Mouse (Mus musculus): ENCODE results near the gene Fam32a.

The Fam32a gene

DNA sequence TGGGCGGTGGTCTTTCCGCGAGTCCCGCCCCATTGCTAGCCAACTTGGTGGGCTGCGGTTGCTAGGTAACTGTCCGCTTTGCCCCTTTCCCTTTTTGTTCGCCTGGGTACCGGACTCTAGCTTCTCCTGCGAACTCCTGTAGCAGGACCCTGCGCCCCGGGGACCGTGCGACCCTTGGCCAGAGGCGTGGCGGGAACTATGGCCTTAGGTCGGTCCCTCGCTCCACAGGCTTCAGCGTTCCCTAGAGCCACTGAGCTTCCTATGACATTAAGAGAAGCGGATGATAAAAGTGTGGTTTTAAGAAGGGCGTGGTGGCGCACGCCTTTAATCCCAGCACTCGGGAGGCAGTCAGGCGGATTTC is 20.9 kb downstream of the Fam32a start:
- peak in 1 of 2 experiments; percentile 26 for DNase-seq (ENCODE audit: low spot score in 2 of 2)

- DNase-seq (ENCODE audit: low spot score in 2 of 2), result no peak
Measured at GRCm38 (mm10) chr8:72240951-72241350, 21.4 kb downstream of the Fam32a start.

DNA sequence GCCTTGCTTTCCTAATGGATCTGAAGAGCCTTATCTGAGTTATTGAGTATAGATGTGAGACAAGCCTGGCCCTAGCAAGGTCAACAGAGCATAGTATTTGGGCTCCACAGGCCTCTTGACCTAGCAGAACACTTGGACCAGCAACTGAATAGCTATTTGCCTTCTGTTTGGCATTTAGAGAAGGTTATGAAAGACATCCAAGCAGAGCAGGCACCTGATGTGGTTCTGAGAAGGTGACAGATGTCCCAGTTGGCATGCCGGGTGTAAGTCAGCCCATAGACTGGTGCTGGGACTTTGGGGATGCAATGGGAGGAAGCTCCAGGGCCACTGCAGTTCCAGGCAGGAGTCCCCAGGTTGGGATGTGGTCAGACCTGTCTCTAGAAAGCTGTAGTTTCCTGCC is 22.7 kb downstream of the Fam32a start:
- DNase-seq (ENCODE audit: low spot score in 2 of 2), result no peak

DNA sequence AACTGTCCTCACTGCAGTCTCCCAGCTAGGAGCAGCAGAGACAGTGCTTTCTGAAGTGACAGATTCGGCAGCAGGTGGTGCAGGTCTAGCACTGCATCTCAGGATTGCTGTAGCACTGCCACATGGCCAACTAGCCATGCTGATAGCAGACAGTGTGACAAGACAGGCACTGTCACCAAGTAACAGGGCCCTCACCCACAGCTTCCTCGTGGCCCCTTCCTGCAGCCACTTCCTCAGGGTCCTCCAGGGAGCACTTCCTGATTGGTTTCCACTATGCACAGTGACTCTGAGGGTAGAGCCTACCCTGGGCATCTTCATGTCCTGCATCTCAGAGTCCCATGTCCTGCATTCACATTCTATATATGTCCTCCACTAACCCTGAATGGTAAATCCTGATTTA is 25.1 kb downstream of the Fam32a start:
- DNase-seq (ENCODE audit: low spot score in 2 of 2), result no peak

DNA sequence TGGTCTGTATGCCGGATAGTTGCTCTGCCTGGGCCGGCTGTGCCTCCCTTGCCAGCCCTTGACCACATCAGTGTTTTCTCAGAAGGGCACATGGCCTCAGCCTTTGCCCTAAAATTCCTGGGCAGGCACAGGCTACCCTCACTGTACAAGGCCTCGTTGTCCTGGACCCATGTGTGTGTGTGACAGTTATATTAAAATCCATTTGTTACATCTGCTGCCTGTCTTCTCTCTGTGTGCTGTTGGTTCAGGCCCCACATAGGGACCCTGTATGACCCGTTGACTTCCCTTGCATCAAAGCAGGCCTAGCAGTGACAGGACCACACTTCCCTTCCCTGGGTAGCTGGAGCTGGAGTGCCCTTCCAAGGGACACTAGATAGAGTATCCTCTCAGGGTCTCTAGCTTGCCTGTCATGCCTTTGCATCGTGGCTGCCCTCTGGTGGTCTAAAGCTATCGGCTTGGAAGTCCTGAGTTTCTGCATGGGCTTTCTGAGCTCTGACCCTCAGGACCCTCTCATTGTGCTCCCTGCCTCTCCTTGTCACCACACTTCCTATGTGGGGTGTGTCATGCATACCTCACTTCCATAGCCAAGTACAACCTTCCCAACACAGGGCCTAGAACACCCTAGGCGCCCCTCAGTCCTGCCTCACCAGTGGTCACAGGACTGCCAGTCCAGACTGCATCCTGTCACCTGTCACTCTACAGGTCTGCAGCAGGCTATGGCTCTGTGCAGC is 37.8 kb downstream of the Fam32a start:
- DNase-seq (ENCODE audit: low spot score in 2 of 2), result peak; percentile 31 to 36

GRCm38 (mm10) chr8:72257902-72258238 is 38.3 kb downstream of the Fam32a start:
- DNase-seq (ENCODE audit: low spot score in 2 of 2), result no peak

DNA sequence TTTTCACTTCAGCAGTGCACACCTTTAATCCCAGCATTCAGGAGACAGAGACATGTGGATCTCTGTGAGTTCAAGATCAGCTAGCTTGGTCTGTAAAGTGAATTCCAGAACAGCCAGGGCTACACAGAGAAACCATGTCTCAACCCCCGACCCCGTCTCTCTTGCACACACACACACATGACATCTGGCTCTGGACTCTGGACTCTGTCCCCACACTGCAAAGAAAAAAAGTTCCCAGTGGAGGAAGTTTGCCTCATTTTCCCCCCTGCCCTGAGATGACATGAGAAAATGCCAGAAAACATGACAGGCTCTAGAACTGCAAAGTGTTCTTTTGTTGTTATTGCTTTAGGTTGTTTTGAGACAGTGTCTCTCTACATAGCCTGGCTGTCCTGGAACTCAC is 40.3 kb downstream of the Fam32a start:
- DNase-seq (ENCODE audit: low spot score in 2 of 2), result no peak

- DNase-seq (ENCODE audit: low spot score in 2 of 2), result no peak
Measured at GRCm38 (mm10) chr8:72260585-72260984, 41.1 kb downstream of the Fam32a start.

DNA sequence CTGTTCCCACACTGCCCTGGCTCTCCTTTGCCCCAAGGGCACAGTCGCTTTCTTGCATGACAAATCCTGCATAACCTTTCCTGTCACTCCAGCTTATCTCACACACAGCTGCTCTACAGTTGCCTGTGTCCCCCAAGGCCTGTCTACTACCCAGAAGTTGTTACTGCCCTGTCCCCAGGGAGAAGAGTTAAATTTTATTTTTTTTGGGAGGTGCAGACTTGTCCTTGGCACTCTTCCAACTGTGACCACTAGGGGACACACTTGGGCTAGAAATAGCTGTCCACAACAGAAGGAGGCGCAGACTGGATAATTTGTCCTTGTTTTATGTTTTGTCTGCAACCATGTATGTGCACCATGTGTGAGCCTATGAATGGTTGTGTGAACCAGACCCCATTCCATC is 41.5 kb downstream of the Fam32a start:
- DNase-seq (ENCODE audit: low spot score in 2 of 2), result peak; percentile 40 to 58

DNA sequence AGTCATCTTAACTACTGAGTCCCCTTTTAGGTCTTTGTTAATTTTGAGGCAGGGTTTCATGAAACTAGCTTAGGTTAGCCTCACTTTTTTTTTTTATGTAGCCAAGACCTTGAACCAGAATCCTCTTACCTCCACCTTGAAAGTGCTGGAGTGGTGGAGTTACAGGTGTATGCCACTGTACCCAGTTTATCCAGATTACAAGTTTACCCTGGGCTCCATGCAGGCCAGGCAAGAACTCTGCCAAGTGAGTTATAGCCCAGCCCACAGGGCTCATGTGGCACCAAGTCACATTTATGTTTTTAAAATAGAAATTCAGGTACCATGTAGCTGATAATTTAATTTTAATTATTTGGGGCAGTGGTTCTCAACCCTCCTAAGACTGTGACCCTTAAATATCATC is 41.9 kb downstream of the Fam32a start:
- no peak for DNase-seq (ENCODE audit: low spot score in 2 of 2)

DNA sequence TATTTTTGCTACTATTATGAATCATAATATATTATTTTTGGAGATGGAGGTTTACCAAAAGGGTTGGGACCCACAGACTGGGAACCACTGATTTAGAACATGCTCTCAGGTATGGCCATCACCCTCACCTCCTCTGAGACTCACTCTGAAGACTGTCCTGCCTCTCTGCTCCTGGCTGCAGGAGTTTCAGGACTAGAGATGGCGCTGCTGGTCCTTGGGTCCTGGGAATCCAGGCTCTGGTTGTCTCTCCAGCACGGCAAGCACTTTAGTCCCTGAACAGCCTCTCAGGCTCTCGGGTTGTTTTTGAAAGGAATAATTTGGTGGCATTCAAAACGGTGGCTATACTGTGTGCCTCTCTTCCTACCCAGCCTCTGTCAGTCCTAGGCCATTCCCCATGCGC is 42.3 kb downstream of the Fam32a start:
- no peak for DNase-seq (ENCODE audit: low spot score in 2 of 2)

DNA sequence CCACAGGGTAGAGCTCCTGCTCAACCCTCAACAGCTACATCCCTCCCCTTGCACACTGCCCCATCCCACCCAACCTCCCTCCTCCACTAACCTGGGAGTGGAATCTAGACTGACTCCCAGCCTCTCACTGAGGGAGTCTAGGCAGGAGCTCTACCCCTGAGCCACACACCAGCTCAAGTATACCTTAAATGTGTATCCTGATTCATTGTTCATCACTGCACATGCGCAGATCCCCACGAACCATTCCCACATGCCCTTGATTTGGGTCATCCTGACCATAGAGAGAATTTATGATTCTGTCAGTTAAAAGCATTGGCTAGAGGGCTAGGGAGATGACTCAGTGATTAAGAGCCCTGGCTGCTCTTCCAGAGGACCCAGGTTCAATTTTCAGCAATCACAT is 43.2 kb downstream of the Fam32a start:
- DNase-seq (ENCODE audit: low spot score in 2 of 2), result no peak

- no peak for DNase-seq (ENCODE audit: low spot score in 2 of 2)
Measured at GRCm38 (mm10) chr8:72263451-72263850, 43.9 kb downstream of the Fam32a start.

- DNase-seq (ENCODE audit: low spot score in 2 of 2), result no peak
Measured at GRCm38 (mm10) chr8:72265342-72265741, 45.8 kb downstream of the Fam32a start.

DNA sequence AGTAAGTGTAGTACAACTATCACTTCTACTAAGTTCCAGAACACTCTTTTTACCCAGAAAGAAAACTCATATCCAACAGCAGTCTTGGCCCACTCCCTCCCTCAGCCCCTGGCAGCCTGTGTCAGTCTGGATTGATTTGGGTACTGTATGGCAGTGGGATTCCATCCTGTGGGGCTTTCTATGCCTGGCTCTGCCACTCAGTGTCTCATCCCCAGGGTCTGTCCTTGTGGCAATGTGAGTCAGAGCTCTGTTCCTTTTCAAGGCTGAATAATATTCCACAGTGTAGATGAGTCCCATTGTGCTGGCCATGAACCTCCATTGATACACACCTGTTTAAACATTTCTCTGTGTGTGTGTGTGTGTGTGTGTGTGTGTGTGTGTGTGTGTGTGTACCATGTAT is 47.1 kb downstream of the Fam32a start:
- DNase-seq (ENCODE audit: low spot score in 2 of 2), result no peak

- no peak for DNase-seq (ENCODE audit: low spot score in 2 of 2)
Measured at GRCm38 (mm10) chr8:72267106-72267505, 47.6 kb downstream of the Fam32a start.

GRCm38 (mm10) chr8:72268356-72268755 is 48.8 kb downstream of the Fam32a start:
- DNase-seq (ENCODE audit: low spot score in 2 of 2), result no peak

DNA sequence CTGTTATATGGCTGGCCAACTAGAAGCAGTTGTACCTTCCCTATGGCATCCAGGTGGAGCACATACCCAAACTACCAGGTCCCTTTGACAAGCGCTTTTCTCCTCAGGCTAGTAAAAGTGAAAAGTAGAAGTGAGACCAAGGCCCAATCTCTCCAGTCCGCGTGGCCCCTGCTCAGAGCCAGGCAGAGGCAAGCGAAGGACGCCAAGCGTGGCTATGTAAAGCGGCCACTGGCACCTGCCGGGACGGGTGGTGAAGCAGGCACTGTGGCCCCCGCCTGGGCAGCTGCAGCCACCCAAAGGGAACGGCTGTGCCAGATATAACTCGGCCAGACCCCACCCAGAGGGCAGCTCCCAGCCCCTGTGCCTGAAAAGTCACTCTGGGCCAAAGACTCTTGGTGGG is 51.1 kb downstream of the Fam32a start:
- DNase-seq (ENCODE audit: low spot score in 2 of 2), result no peak

- no peak for DNase-seq (ENCODE audit: low spot score in 2 of 2)
Measured at GRCm38 (mm10) chr8:72271051-72271660, 51.6 kb downstream of the Fam32a start.

GRCm38 (mm10) chr8:72271691-72272090 is 52.2 kb downstream of the Fam32a start:
- DNase-seq (ENCODE audit: low spot score in 2 of 2), result no peak

GRCm38 (mm10) chr8:72272361-72272760 is 52.8 kb downstream of the Fam32a start:
- peak; percentile 59 to 65 for DNase-seq (ENCODE audit: low spot score in 2 of 2)

- DNase-seq (ENCODE audit: low spot score in 2 of 2), result no peak
Measured at GRCm38 (mm10) chr8:72273111-72273770, 53.7 kb downstream of the Fam32a start.

GRCm38 (mm10) chr8:72273807-72274206 is 54.3 kb downstream of the Fam32a start:
- no peak for DNase-seq (ENCODE audit: low spot score in 2 of 2)

All from right cerebral cortex, adult 2 months (tissue).